Mouse (Mus musculus) hindlimb bud, embryonic 11.5 days (tissue): ENCODE data around the gene Met.

Source experiments
- DNase-seq: peaks from one replicate; pipeline ENCODE4 v3.0.0-alpha.2; 2012; ENCODE audit warnings: low read depth, low spot score; ENCODE audit errors: extremely low spot score

The Met gene

GRCm38 (mm10) chr6:17490786-17491185 lies 27.2 kb downstream of the Met start:
- no peak for DNase-seq

- no peak for DNase-seq
Measured at GRCm38 (mm10) chr6:17491502-17491901, 27.9 kb downstream of the Met start.

GRCm38 (mm10) chr6:17492062-17492461 lies 28.5 kb downstream of the Met start:
- DNase-seq, result no peak

- DNase-seq, result no peak
Measured at GRCm38 (mm10) chr6:17495413-17495812, 31.8 kb downstream of the Met start.

- no peak for DNase-seq
Measured at GRCm38 (mm10) chr6:17497366-17497765, 33.8 kb downstream of the Met start.

GRCm38 (mm10) chr6:17498801-17499200 lies 35.2 kb downstream of the Met start:
- no peak for DNase-seq

- no peak for DNase-seq
Measured at GRCm38 (mm10) chr6:17501440-17501839, 37.8 kb downstream of the Met start.

GRCm38 (mm10) chr6:17502311-17502710 lies 38.7 kb downstream of the Met start:
- no peak for DNase-seq

GRCm38 (mm10) chr6:17503724-17504123 lies 40.1 kb downstream of the Met start:
- no peak for DNase-seq

- DNase-seq, result no peak
Measured at GRCm38 (mm10) chr6:17505530-17505929, 41.9 kb downstream of the Met start.

GRCm38 (mm10) chr6:17506831-17507230 lies 43.2 kb downstream of the Met start:
- no peak for DNase-seq

GRCm38 (mm10) chr6:17508184-17508583 lies 44.6 kb downstream of the Met start:
- no peak for DNase-seq

GRCm38 (mm10) chr6:17508604-17509372 lies 45.2 kb downstream of the Met start:
- DNase-seq, result no peak

- DNase-seq, result no peak
Measured at GRCm38 (mm10) chr6:17513381-17513780, 49.8 kb downstream of the Met start.

- no peak for DNase-seq
Measured at GRCm38 (mm10) chr6:17515775-17516460, 52.3 kb downstream of the Met start.

- DNase-seq, result no peak
Measured at GRCm38 (mm10) chr6:17521901-17522717, 58.5 kb downstream of the Met start.

- no peak for DNase-seq
Measured at GRCm38 (mm10) chr6:17522917-17523316, 59.3 kb downstream of the Met start.

- DNase-seq, result no peak
Measured at GRCm38 (mm10) chr6:17529490-17530269, 66.1 kb downstream of the Met start.

GRCm38 (mm10) chr6:17541615-17542014 lies 78.0 kb downstream of the Met start:
- no peak for DNase-seq

GRCm38 (mm10) chr6:17542383-17542782 lies 78.8 kb downstream of the Met start:
- DNase-seq, result no peak

GRCm38 (mm10) chr6:17545480-17545879 lies 81.9 kb downstream of the Met start:
- DNase-seq, result no peak
